20 mouse cellular contexts compared by ENCODE assay signal in genomic region chr16:46605001-46605878, GRCm38 (mm10).
DNase-seq lines count a peak whose midpoint lies in the region; ATAC-seq and TF ChIP-seq lines count a peak whose summit lies in the region.
"Had no signal": no experiment of that assay in that cellular context is flagged by ENCODE, and none has a peak within 500 bp of the region (broad histone marks: within the 10 kb centered on the region; RNA-seq: fewer than 3 reads in every experiment).

No protein-coding gene starts in this region.

- no peaks in the 10 kb centered on the region for H3K4me1 ChIP-seq in liver, embryonic 16.5 days (ENCODE audit: control insufficient read depth, low read depth, low read length)
- peaks cover 8% of the 10 kb centered on the region for H3K4me1 ChIP-seq in forebrain, embryonic 16.5 days (replicated peaks; ENCODE audit: control insufficient read depth, insufficient read depth, low read length)
- no peaks in the 10 kb centered on the region for H3K4me1 ChIP-seq in hindbrain, postnatal 0 days (ENCODE audit: insufficient read depth, low read length)
- H3K4me1 ChIP-seq: limb, embryonic 10.5 days had no signal

- no peak for TF ChIP-seq CTCF in brain, embryonic 14.5 days (IDR thresholded peaks at IDR 0.05; ENCODE audit: borderline replicate concordance, extremely low read depth, insufficient read depth, insufficient read length)
- TF ChIP-seq CTCF in hindbrain, postnatal 0 days (IDR thresholded peaks at IDR 0.05; ENCODE audit: low read depth): no peak

- no peak overlapping the region for H3K4me3 ChIP-seq in liver, embryonic 16.5 days (ENCODE audit: low read depth, low read length)
- H3K4me3 ChIP-seq in forebrain, embryonic 16.5 days (replicated peaks; ENCODE audit: low read length): no peak overlapping the region
- no peak overlapping the region for H3K4me3 ChIP-seq in hindbrain, postnatal 0 days (ENCODE audit: low read length)
- H3K4me3 ChIP-seq: layer of hippocampus, adult 2 months; limb, embryonic 10.5 days; myocyte had no signal

- WGBS in liver, embryonic 16.5 days (ENCODE audit: insufficient replicate concordance): 41% methylated on average over 11 of the region's 11 CpGs
- WGBS in forebrain, embryonic 16.5 days: 49% methylated on average over 11 of the region's 11 CpGs
- WGBS in hindbrain, postnatal 0 days: 46% methylated on average over 11 of the region's 11 CpGs

- H3K4me2 ChIP-seq in liver, embryonic 16.5 days (ENCODE audit: low read depth, low read length): peak overlapping the region; percentile 25
- no peak overlapping the region for H3K4me2 ChIP-seq in forebrain, embryonic 16.5 days (ENCODE audit: low read length)
- 0 out of 2 replicates have a peak overlapping the region, but pooled peaks have one; percentile 8 for H3K4me2 ChIP-seq in hindbrain, postnatal 0 days (ENCODE audit: low read depth, low read length)
- H3K4me2 ChIP-seq: heart, embryonic 11.5 days had no signal

- ATAC-seq in liver, embryonic 16.5 days (ENCODE audit: low read depth): no peak
- peak; percentile 56 for ATAC-seq in forebrain, embryonic 16.5 days
- no peak for ATAC-seq in hindbrain, postnatal 0 days
- ATAC-seq: lung, postnatal 0 days had no signal

- H3K27me3 ChIP-seq in liver, embryonic 16.5 days (ENCODE audit: control insufficient read depth, insufficient read depth, low read depth, low read length): no peaks in the 10 kb centered on the region
- H3K27me3 ChIP-seq in forebrain, embryonic 16.5 days (replicated peaks; ENCODE audit: control insufficient read depth, insufficient read depth, low read length): no peaks in the 10 kb centered on the region
- no peaks in the 10 kb centered on the region for H3K27me3 ChIP-seq in hindbrain, postnatal 0 days (ENCODE audit: insufficient read depth, low read length)

- no peak for TF ChIP-seq POLR2A in brain, embryonic 14.5 days (IDR thresholded peaks at IDR 0.05; ENCODE audit: borderline replicate concordance, extremely low read depth, insufficient read depth, insufficient read length, poor library complexity, severe bottlenecking)

- no peaks in the 10 kb centered on the region for H3K9me3 ChIP-seq in liver, embryonic 16.5 days (replicated peaks; ENCODE audit: control insufficient read depth, low read length)
- H3K9me3 ChIP-seq in forebrain, embryonic 16.5 days (ENCODE audit: control insufficient read depth, low read length): no peaks in the 10 kb centered on the region
- no peaks in the 10 kb centered on the region for H3K9me3 ChIP-seq in hindbrain, postnatal 0 days (ENCODE audit: low read length)
- H3K9me3 ChIP-seq: limb, embryonic 10.5 days had no signal

- no peak overlapping the region for H3K9ac ChIP-seq in liver, embryonic 16.5 days (ENCODE audit: low read depth, low read length)
- no peak overlapping the region for H3K9ac ChIP-seq in forebrain, embryonic 16.5 days (replicated peaks; ENCODE audit: low read depth, low read length)
- no peak overlapping the region for H3K9ac ChIP-seq in hindbrain, postnatal 0 days (replicated peaks; ENCODE audit: low read length)
- H3K9ac ChIP-seq: liver, embryonic 14.5 days had no signal

- DNase-seq in liver: no peak
- peak; percentile 50 for DNase-seq in brain, embryonic 14.5 days (ENCODE audit: low read depth)
- DNase-seq in hindbrain, postnatal 0 days (ENCODE audit: low spot score): peak; percentile 5
- no peak for DNase-seq in layer of hippocampus, postnatal 25 days (ENCODE audit: extremely low spot score in 1 of 2, low spot score in 1 of 2)
- DNase-seq in lung, postnatal 36 days: no peak
- DNase-seq: B cell, adult 2 months; cerebellum, adult 9-11 months; heart, postnatal 10 days; kidney, adult 18-20 months; kidney, postnatal 10 days; right cerebral cortex, postnatal 4 days; thymus, adult 2 months had no signal

- H3K36me3 ChIP-seq in liver, embryonic 16.5 days (ENCODE audit: control insufficient read depth, insufficient read depth): no peaks in the 10 kb centered on the region
- no peaks in the 10 kb centered on the region for H3K36me3 ChIP-seq in forebrain, embryonic 16.5 days (ENCODE audit: control insufficient read depth, insufficient read depth)
- no peaks in the 10 kb centered on the region for H3K36me3 ChIP-seq in hindbrain, postnatal 0 days (ENCODE audit: insufficient read depth, low read length)
- H3K36me3 ChIP-seq: limb, embryonic 10.5 days had no signal

- H3K27ac ChIP-seq in liver, embryonic 16.5 days (ENCODE audit: low read length): no peak overlapping the region
- no peak overlapping the region for H3K27ac ChIP-seq in forebrain, embryonic 16.5 days (ENCODE audit: low read length)
- H3K27ac ChIP-seq in hindbrain, postnatal 0 days: no peak overlapping the region
- H3K27ac ChIP-seq: layer of hippocampus, adult 2 months; limb, embryonic 10.5 days; liver, embryonic 14.5 days had no signal

Comparison
In these comparisons a context has a peak if more than half of its experiments do, and no peak if none do; other contexts are left out.
1. DNase-seq: peak in brain, embryonic 14.5 days (single experiment) and hindbrain, postnatal 0 days (single experiment); none in liver (single experiment), layer of hippocampus, postnatal 25 days (0 of 2) and lung, postnatal 36 days (single experiment).